Mouse (Mus musculus) c-Kit-positive CD71-negative TER-119-negative erythroid progenitor cells, embryonic 14.5 days (primary cell): Measurements from ENCODE around the gene March6.

Experiments used
- DNase-seq: peaks from one replicate; pipeline ENCODE4 v3.0.0-alpha.2; 2013; ENCODE audit warnings: low read depth

March6 gene

GRCm38 (mm10) chr15:31511406-31511771, 19.5 kb downstream of the March6 start:
- no peak for DNase-seq

GRCm38 (mm10) chr15:31510477-31511405, 20.1 kb downstream of the March6 start:
- DNase-seq, result no peak

- no peak for DNase-seq
Observed at GRCm38 (mm10) chr15:31505082-31505481, 25.8 kb downstream of the March6 start.

DNA sequence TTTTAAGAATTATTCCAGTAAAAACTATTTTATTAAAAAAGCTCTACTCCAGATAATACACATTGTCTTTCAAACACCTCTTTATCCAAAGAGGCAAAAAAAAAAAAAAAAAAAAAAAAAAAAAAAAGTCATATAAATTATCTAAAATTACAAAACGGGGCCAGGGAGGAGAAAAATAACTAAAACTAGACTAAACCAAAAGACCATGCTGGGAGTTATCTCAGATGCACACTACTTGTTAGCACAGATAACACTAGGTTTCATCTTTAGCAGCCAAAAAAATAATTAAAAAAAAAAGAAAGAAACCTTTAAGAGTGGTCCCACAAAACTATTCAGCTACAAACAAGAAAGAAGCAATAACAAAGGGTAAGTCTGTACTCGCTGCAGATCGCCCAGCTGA, 27.4 kb downstream of the March6 start:
- DNase-seq, result no peak

- no peak for DNase-seq
Observed at GRCm38 (mm10) chr15:31502996-31503395, 27.9 kb downstream of the March6 start.

DNA sequence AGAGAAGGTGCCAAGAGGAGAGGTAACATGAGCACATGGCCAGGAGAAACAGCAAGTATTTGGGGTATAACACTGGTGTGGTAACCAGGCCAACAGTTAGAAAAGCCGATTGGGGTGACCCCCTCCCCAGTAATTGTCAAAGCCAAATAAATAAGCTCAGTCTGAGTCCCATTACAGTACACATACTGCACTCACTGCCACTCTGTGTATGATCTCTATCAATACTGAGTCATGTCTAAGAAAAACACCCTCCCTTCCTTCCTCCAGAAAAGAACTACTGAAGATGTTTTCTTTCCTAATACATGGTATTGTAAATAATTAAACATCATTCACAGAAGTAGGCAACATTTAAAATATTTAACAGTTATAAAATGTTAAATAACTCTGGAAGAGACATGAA, 28.5 kb downstream of the March6 start:
- no peak for DNase-seq

- DNase-seq, result no peak
Observed at GRCm38 (mm10) chr15:31494803-31495202, 36.0 kb downstream of the March6 start.

GRCm38 (mm10) chr15:31494310-31494709, 36.5 kb downstream of the March6 start:
- no peak for DNase-seq

- DNase-seq, result no peak
Observed at GRCm38 (mm10) chr15:31487407-31487806, 43.4 kb downstream of the March6 start.

- no peak for DNase-seq
Observed at GRCm38 (mm10) chr15:31476678-31477077, 54.2 kb downstream of the March6 start.

DNA sequence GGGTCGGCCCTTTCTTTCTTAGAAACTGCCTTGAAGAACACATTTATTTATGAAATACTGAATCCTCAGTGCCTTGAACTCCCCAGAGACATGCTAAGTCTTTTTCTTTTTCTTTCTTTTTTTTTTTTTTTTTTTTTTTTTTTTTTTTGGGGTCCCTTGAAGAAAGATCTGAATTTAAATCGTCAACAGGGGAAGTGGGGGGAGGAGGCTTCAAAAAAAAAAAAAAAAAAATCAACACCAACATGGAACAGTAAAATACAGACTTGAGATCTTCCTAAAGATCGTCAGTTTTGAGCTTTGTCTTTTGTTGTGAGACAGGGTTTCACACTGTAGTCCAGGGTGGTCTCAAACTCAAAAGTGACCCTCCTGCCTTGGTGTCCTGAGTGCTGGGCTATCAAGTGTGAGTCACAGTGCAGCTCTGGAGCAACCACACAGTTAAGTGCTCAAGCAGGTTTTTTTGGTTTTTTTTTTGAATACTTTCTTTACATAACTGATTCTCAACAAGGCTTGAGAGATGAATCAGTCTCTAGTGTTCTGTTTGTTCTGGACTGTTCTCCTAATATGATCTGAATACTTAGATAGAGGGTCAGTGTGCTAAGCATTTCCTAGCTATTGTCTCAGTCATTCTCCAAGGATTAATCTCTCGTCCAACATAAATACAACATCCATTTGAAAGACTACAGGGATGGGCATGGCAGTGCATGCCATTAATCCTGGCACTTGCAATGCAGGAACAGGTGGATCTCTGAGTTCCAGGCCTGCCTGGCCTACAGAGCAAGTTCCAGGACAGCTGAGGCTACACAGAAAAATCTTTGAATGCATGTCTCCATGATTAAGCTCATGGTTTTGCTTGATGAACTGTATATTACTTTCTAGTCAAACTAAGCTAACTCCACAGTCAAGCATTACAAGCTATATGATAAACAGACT, 57.9 kb downstream of the March6 start:
- no peak for DNase-seq

GRCm38 (mm10) chr15:31471529-31471928, 59.3 kb downstream of the March6 start:
- DNase-seq, result no peak

DNA sequence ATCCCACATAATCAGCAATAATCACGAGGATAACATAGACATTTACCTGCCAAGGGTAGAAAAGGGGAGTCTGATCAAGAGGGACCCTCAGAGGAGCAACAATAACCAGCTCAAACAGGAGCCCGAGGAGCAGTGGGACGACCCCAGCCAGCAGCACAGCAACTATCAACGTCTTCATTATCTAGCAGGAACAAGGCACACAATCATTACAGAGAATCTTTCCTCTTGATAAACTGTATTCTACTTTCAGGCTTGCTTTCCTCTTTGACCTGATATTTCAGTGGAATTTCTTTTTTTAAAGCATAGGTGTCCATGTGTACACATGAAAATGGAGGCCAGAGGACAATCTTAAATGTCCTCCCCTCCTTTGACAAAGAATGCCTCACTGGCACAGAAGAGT, 61.4 kb downstream of the March6 start:
- no peak for DNase-seq

- no peak for DNase-seq
Observed at GRCm38 (mm10) chr15:31468806-31469205, 62.0 kb downstream of the March6 start.

GRCm38 (mm10) chr15:31466749-31467148, 64.1 kb downstream of the March6 start:
- no peak for DNase-seq

- no peak for DNase-seq
Observed at GRCm38 (mm10) chr15:31466295-31466694, 64.6 kb downstream of the March6 start.

DNA sequence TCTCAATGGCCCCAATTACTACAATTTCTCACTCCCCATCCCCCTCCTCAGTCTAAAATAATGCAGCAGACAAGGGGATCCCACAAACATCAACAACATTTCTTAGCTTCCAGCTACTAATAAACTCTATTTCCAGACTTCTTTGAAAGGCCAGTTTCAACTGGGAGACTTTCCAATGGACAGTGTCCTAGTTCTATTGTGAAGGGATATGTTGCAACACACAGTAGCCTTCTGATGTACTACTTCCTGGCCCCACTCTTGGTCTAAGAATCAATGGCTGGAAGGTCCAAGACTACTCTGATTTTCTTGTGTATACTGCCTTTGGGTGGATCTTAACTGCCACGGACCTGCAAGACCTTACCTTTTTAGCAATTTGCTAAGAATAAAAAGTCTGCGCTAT, 65.0 kb downstream of the March6 start:
- DNase-seq, result no peak

- DNase-seq, result no peak
Observed at GRCm38 (mm10) chr15:31460571-31460970, 70.3 kb downstream of the March6 start.

GRCm38 (mm10) chr15:31458081-31458480, 72.8 kb downstream of the March6 start:
- DNase-seq, result no peak

GRCm38 (mm10) chr15:31456381-31456780, 74.5 kb downstream of the March6 start:
- DNase-seq, result no peak

DNA sequence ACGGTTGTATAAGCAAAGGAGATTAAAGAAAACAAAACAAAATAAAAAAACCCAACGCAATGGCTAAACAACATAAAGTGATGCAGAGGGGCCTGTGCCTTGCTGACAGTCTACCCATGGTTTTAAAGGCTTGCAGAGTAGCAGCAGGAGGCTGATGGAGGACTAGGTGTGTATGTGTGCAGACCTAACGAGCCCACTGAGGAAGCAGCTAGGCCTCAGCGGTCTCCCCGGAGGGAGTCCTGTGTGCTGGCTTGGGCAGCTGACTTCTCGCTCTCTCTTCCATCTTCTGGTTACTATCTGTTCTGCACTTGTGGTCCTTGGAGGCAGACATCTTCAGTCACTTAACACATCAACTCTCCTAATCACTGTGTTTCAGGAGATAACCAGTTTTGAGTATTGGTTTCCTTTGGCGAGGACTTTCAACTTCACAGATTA, 76.0 kb downstream of the March6 start:
- no peak for DNase-seq

GRCm38 (mm10) chr15:31454096-31454860, 76.6 kb downstream of the March6 start:
- DNase-seq, result no peak
